Mouse (Mus musculus) neural tube, embryonic 12.5 days (tissue): ENCODE results near the gene Cdc42. TPM values are rescaled to one million over a fixed set of nuclear protein-coding genes. Genes with fewer than 3 reads are reported as not detected.

ENCODE experiments used
- ATAC-seq: fragments of 200-750 bp; cut with Nextera tagmentation; 2 replicates; pipeline ENCODE4 v1.8.0; 2017; ENCODE audit warnings: low read depth, mild to moderate bottlenecking, moderate TSS enrichment, moderate library complexity; ENCODE audit not compliant: low FRiP score
- H3K27ac ChIP-seq: fragments of 300-500 bp; sonication (generic); 2 replicates; pipeline ENCODE4 v1.5.1; 2016
- H3K27me3 ChIP-seq: fragments of 300-500 bp; sonication (generic); replicated peaks from 2 replicates; pipeline ENCODE4 v1.6.1; 2016; ENCODE audit warnings: mild to moderate bottlenecking
- H3K36me3 ChIP-seq: fragments of 300-500 bp; sonication (generic); 2 replicates; pipeline ENCODE4 v1.6.1; 2016; ENCODE audit warnings: mild to moderate bottlenecking
- H3K4me1 ChIP-seq: fragments of 300-500 bp; sonication (generic); 2 replicates; pipeline ENCODE4 v1.6.1; 2016
- H3K4me2 ChIP-seq: fragments of 300-500 bp; sonication (generic); replicated peaks from 2 replicates; pipeline ENCODE4 v1.6.1; 2016; ENCODE audit warnings: mild to moderate bottlenecking
- H3K4me3 ChIP-seq: fragments of 300-500 bp; sonication (generic); 2 replicates; pipeline ENCODE4 v1.5.1; 2016
- H3K9ac ChIP-seq: fragments of 300-500 bp; sonication (generic); 2 replicates; pipeline ENCODE4 v1.6.1; 2016; ENCODE audit warnings: mild to moderate bottlenecking
- H3K9me3 ChIP-seq: fragments of 300-500 bp; sonication (generic); 2 replicates; pipeline ENCODE4 v1.6.1; 2016; ENCODE audit warnings: mild to moderate bottlenecking
- WGBS: fragments of 180-500 bp; shearing (Covaris S2); methylation state at CpG from one replicate; pipeline ENCODE4 v1.1.7; 2016; 5-methylcytosine and 5-hydroxymethylcytosine counted together
- polyA plus RNA-seq: library from polyadenylated mRNA; unstranded; fragments of >200 nt; fragmentation: Nextera tagmentation; extraction: Ambion mirVana; gene quantifications from 2 replicates; pipeline ENCODE4 v1.2.1, GENCODE M21; 2016

Cdc42 gene
- polyA plus RNA-seq, 1 experiment from 2014 or later: 674 TPM

- Histone ChIP-seq H3K9ac (no peak overlapping the region), H3K4me1 (no peaks in the 10 kb centered on the region; the same call in 1 of the 2 replicates), H3K27me3 (no peaks in the 10 kb centered on the region), H3K36me3 (no peaks in the 10 kb centered on the region), H3K27ac (no peak overlapping the region), H3K4me3 (no peak overlapping the region), H3K9me3 (no peaks in the 10 kb centered on the region), H3K4me2 (0 out of 2 replicates have a peak overlapping the region, but pooled peaks have one; percentile 9)
- WGBS: 29% methylated on average over 15 of the region's 16 CpGs
- ATAC-seq: no peak
Observed at GRCm38 (mm10) chr4:137380702-137381605, 23.4 kb upstream of the Cdc42 start.

- no peak overlapping the region for H3K27ac ChIP-seq
- no peak overlapping the region for H3K9ac ChIP-seq
- no peak overlapping the region for H3K4me2 ChIP-seq
- H3K27me3 ChIP-seq: no peaks in the 10 kb centered on the region
- 91% methylated on average over 10 of the region's 10 CpGs for WGBS
- H3K36me3 ChIP-seq: no peaks in the 10 kb centered on the region
- no peak overlapping the region for H3K4me3 ChIP-seq
- H3K9me3 ChIP-seq: no peaks in the 10 kb centered on the region
- no peaks in the 10 kb centered on the region; the same call in 1 of the 2 replicates for H3K4me1 ChIP-seq
- no peak for ATAC-seq
Observed at GRCm38 (mm10) chr4:137379713-137380255, 22.3 kb upstream of the Cdc42 start.

- H3K4me1 ChIP-seq: no peaks in the 10 kb centered on the region; the same call in 1 of the 2 replicates
- no peaks in the 10 kb centered on the region for H3K9me3 ChIP-seq
- H3K27ac ChIP-seq: no peak overlapping the region
- no peak overlapping the region for H3K4me3 ChIP-seq
- no peak overlapping the region for H3K4me2 ChIP-seq
- H3K27me3 ChIP-seq: no peaks in the 10 kb centered on the region
- 80% methylated on average over 3 of the region's 3 CpGs for WGBS
- H3K36me3 ChIP-seq: no peaks in the 10 kb centered on the region
- ATAC-seq: no peak
- no peak overlapping the region for H3K9ac ChIP-seq
Observed at GRCm38 (mm10) chr4:137379085-137379484, 21.6 kb upstream of the Cdc42 start.

GRCm38 (mm10) chr4:137377526-137378304 is 20.2 kb upstream of the Cdc42 start:
- Histone ChIP-seq H3K4me2 (no peak overlapping the region), H3K9me3 (no peaks in the 10 kb centered on the region), H3K4me3 (no peak overlapping the region), H3K36me3 (no peaks in the 10 kb centered on the region), H3K27ac (no peak overlapping the region), H3K27me3 (no peaks in the 10 kb centered on the region), H3K4me1 (no peaks in the 10 kb centered on the region; the same call in 1 of the 2 replicates), H3K9ac (no peak overlapping the region)
- 79% methylated on average over 4 of the region's 4 CpGs for WGBS
- no peak for ATAC-seq

GRCm38 (mm10) chr4:137376778-137377177 is 19.3 kb upstream of the Cdc42 start:
- Histone ChIP-seq H3K9ac (no peak overlapping the region), H3K27me3 (no peaks in the 10 kb centered on the region), H3K4me1 (no peaks in the 10 kb centered on the region; the same call in 1 of the 2 replicates), H3K4me3 (no peak overlapping the region), H3K9me3 (no peaks in the 10 kb centered on the region), H3K4me2 (no peak overlapping the region), H3K27ac (no peak overlapping the region), H3K36me3 (no peaks in the 10 kb centered on the region)
- ATAC-seq: no peak
- 73% methylated on average over 2 of the region's 2 CpGs for WGBS

GRCm38 (mm10) chr4:137375314-137376278 is 18.1 kb upstream of the Cdc42 start:
- no peaks in the 10 kb centered on the region for H3K36me3 ChIP-seq
- H3K27ac ChIP-seq: no peak overlapping the region
- H3K27me3 ChIP-seq: no peaks in the 10 kb centered on the region
- H3K9ac ChIP-seq: 0 out of 2 replicates have a peak overlapping the region, but pooled peaks have one; percentile 13
- no peaks in the 10 kb centered on the region for H3K9me3 ChIP-seq
- no peak overlapping the region for H3K4me2 ChIP-seq
- no peak overlapping the region for H3K4me3 ChIP-seq
- 58% methylated on average over 19 of the region's 19 CpGs for WGBS
- no peak for ATAC-seq
- H3K4me1 ChIP-seq: peaks cover under 1% of the 10 kb centered on the region; the same call in 1 of the 2 replicates

- no peaks in the 10 kb centered on the region for H3K36me3 ChIP-seq
- no peak overlapping the region for H3K27ac ChIP-seq
- no peaks in the 10 kb centered on the region for H3K9me3 ChIP-seq
- H3K4me3 ChIP-seq: no peak overlapping the region
- ATAC-seq: no peak
- H3K9ac ChIP-seq: no peak overlapping the region
- no peak overlapping the region for H3K4me2 ChIP-seq
- no peaks in the 10 kb centered on the region for H3K27me3 ChIP-seq
- 76% methylated on average over 6 of the region's 6 CpGs for WGBS
- peaks cover 9% of the 10 kb centered on the region; the same call in 1 of the 2 replicates for H3K4me1 ChIP-seq
Observed at GRCm38 (mm10) chr4:137373711-137374110, 16.2 kb upstream of the Cdc42 start.

GRCm38 (mm10) chr4:137371596-137372523 is 14.3 kb upstream of the Cdc42 start:
- H3K27me3 ChIP-seq: no peaks in the 10 kb centered on the region; the same call in 1 of the 2 replicates
- H3K4me3 ChIP-seq: no peak overlapping the region
- WGBS: 80% methylated on average over 16 of the region's 16 CpGs
- no peaks in the 10 kb centered on the region for H3K36me3 ChIP-seq
- ATAC-seq: no peak
- no peaks in the 10 kb centered on the region for H3K9me3 ChIP-seq
- no peak overlapping the region for H3K9ac ChIP-seq
- H3K4me1 ChIP-seq: peaks cover 9% of the 10 kb centered on the region; the same call in 1 of the 2 replicates
- no peak overlapping the region for H3K27ac ChIP-seq
- H3K4me2 ChIP-seq: no peak overlapping the region

GRCm38 (mm10) chr4:137369954-137370750 is 12.6 kb upstream of the Cdc42 start:
- Histone ChIP-seq H3K4me2 (peak overlapping the region; percentile 68), H3K9me3 (no peaks in the 10 kb centered on the region), H3K27me3 (no peaks in the 10 kb centered on the region; the same call in 1 of the 2 replicates), H3K36me3 (no peaks in the 10 kb centered on the region), H3K27ac (no peak overlapping the region), H3K4me1 (peaks cover 9% of the 10 kb centered on the region; the same call in 1 of the 2 replicates), H3K9ac (peak overlapping the region; percentile 44), H3K4me3 (peak overlapping the region; percentile 31)
- no peak for ATAC-seq
- WGBS: 17% methylated on average over 28 of the region's 29 CpGs

- no peak overlapping the region for H3K27ac ChIP-seq
- 32% methylated on average over 1 of the region's 1 CpGs for WGBS
- peaks cover 9% of the 10 kb centered on the region; the same call in 1 of the 2 replicates for H3K4me1 ChIP-seq
- no peak overlapping the region for H3K9ac ChIP-seq
- ATAC-seq: no peak
- H3K36me3 ChIP-seq: no peaks in the 10 kb centered on the region
- no peaks in the 10 kb centered on the region; the same call in 1 of the 2 replicates for H3K27me3 ChIP-seq
- no peaks in the 10 kb centered on the region for H3K9me3 ChIP-seq
- no peak overlapping the region for H3K4me2 ChIP-seq
- no peak overlapping the region for H3K4me3 ChIP-seq
Observed at GRCm38 (mm10) chr4:137368198-137368597, 10.7 kb upstream of the Cdc42 start.
